Mouse (Mus musculus): ENCODE measurements around the gene Galnt3. TPM values are rescaled to one million over a fixed set of nuclear protein-coding genes. Genes with fewer than 3 reads are reported as not detected.

Galnt3 gene
- polyA plus RNA-seq, 1 experiment from 2014 or later = 0.65 TPM

GRCm38 (mm10) chr2:66101686-66102304, 23.0 kb downstream of the Galnt3 start:
- H3K9me3 ChIP-seq = no peaks in the 10 kb centered on the region
- peaks cover 8% of the 10 kb centered on the region for H3K4me1 ChIP-seq (replicated peaks)
- WGBS = 93% methylated on average over 9 of the region's 9 CpGs
- ATAC-seq (ENCODE audit: low FRiP score, low read depth) = no peak
- H3K4me2 ChIP-seq = no peak overlapping the region
- H3K36me3 ChIP-seq = no peaks in the 10 kb centered on the region
- H3K4me3 ChIP-seq = no peak overlapping the region
- H3K27me3 ChIP-seq = no peaks in the 10 kb centered on the region
- H3K9ac ChIP-seq = no peak overlapping the region
- H3K27ac ChIP-seq (replicated peaks) = no peak overlapping the region

GRCm38 (mm10) chr2:66100671-66101351, 24.0 kb downstream of the Galnt3 start:
- no peak for ATAC-seq (ENCODE audit: low FRiP score, low read depth)
- Histone ChIP-seq H3K27ac (replicated peaks) (no peak overlapping the region), H3K27me3 (no peaks in the 10 kb centered on the region), H3K9ac (no peak overlapping the region), H3K9me3 (no peaks in the 10 kb centered on the region), H3K4me2 (0 out of 2 replicates have a peak overlapping the region, but pooled peaks have one; percentile 3), H3K36me3 (no peaks in the 10 kb centered on the region), H3K4me1 (replicated peaks) (peaks cover 8% of the 10 kb centered on the region), H3K4me3 (no peak overlapping the region)
- 43% methylated on average over 17 of the region's 17 CpGs for WGBS

GRCm38 (mm10) chr2:66100239-66100638, 24.6 kb downstream of the Galnt3 start:
- Histone ChIP-seq H3K9ac (no peak overlapping the region), H3K27ac (replicated peaks) (no peak overlapping the region), H3K9me3 (no peaks in the 10 kb centered on the region), H3K4me3 (no peak overlapping the region), H3K27me3 (no peaks in the 10 kb centered on the region), H3K4me2 (0 out of 2 replicates have a peak overlapping the region, but pooled peaks have one; percentile 3), H3K36me3 (no peaks in the 10 kb centered on the region), H3K4me1 (replicated peaks) (peaks cover 8% of the 10 kb centered on the region)
- ATAC-seq (ENCODE audit: low FRiP score, low read depth) = no peak
- 61% methylated on average over 7 of the region's 7 CpGs for WGBS

GRCm38 (mm10) chr2:66094622-66095181, 30.1 kb downstream of the Galnt3 start:
- H3K9me3 ChIP-seq = no peaks in the 10 kb centered on the region
- peaks cover 5% of the 10 kb centered on the region for H3K4me1 ChIP-seq (replicated peaks)
- H3K36me3 ChIP-seq = no peaks in the 10 kb centered on the region
- WGBS = 67% methylated on average over 4 of the region's 4 CpGs
- no peak overlapping the region for H3K27ac ChIP-seq (replicated peaks)
- H3K9ac ChIP-seq = no peak overlapping the region
- H3K4me2 ChIP-seq = no peak overlapping the region
- ATAC-seq (ENCODE audit: low FRiP score, low read depth) = no peak
- no peak overlapping the region for H3K4me3 ChIP-seq
- no peaks in the 10 kb centered on the region for H3K27me3 ChIP-seq

- no peak for ATAC-seq (ENCODE audit: low FRiP score, low read depth)
- no peak overlapping the region for H3K4me2 ChIP-seq
- H3K4me1 ChIP-seq (replicated peaks) = no peaks in the 10 kb centered on the region
These were observed 33.5 kb downstream of the Galnt3 start for GRCm38 (mm10) chr2:66091296-66091695.

GRCm38 (mm10) chr2:66081876-66082275, 42.9 kb downstream of the Galnt3 start:
- no peak overlapping the region for H3K4me3 ChIP-seq
- ATAC-seq (ENCODE audit: low FRiP score, low read depth) = no peak
- no peaks in the 10 kb centered on the region for H3K4me1 ChIP-seq (replicated peaks)
- no peaks in the 10 kb centered on the region for H3K9me3 ChIP-seq
- H3K27me3 ChIP-seq = no peaks in the 10 kb centered on the region
- 63% methylated on average over 4 of the region's 4 CpGs for WGBS
- H3K36me3 ChIP-seq = no peaks in the 10 kb centered on the region
- no peak overlapping the region for H3K27ac ChIP-seq (replicated peaks)
- H3K4me2 ChIP-seq = no peak overlapping the region
- H3K9ac ChIP-seq = no peak overlapping the region

More at GRCm38 (mm10) chr2:66091296-66091695, 33.5 kb downstream of the Galnt3 start:
- H3K27me3 ChIP-seq = no peaks in the 10 kb centered on the region
- H3K9me3 ChIP-seq = no peaks in the 10 kb centered on the region
- no peak overlapping the region for H3K27ac ChIP-seq (replicated peaks)
- no peak overlapping the region for H3K9ac ChIP-seq
- H3K4me3 ChIP-seq = no peak overlapping the region
- WGBS = 46% methylated on average over 5 of the region's 5 CpGs
- H3K36me3 ChIP-seq = no peaks in the 10 kb centered on the region

- no peak for ATAC-seq (ENCODE audit: low FRiP score, low read depth)
- no peaks in the 10 kb centered on the region for H3K36me3 ChIP-seq
- no peak overlapping the region for H3K27ac ChIP-seq (replicated peaks)
- H3K9me3 ChIP-seq = no peaks in the 10 kb centered on the region
- no peak overlapping the region for H3K9ac ChIP-seq
- 97% methylated on average over 2 of the region's 2 CpGs for WGBS
- H3K4me3 ChIP-seq = no peak overlapping the region
- H3K4me2 ChIP-seq = no peak overlapping the region
- no peaks in the 10 kb centered on the region for H3K4me1 ChIP-seq (replicated peaks)
- no peaks in the 10 kb centered on the region for H3K27me3 ChIP-seq
These were observed 44.1 kb downstream of the Galnt3 start for GRCm38 (mm10) chr2:66080731-66081130.

- Histone ChIP-seq H3K9ac (no peak overlapping the region), H3K4me1 (replicated peaks) (no peaks in the 10 kb centered on the region), H3K36me3 (no peaks in the 10 kb centered on the region), H3K9me3 (no peaks in the 10 kb centered on the region), H3K4me3 (no peak overlapping the region), H3K4me2 (no peak overlapping the region), H3K27me3 (no peaks in the 10 kb centered on the region), H3K27ac (replicated peaks) (no peak overlapping the region)
- 31% methylated on average over 6 of the region's 6 CpGs for WGBS
- no peak for ATAC-seq (ENCODE audit: low FRiP score, low read depth)
These were observed 55.3 kb downstream of the Galnt3 start for GRCm38 (mm10) chr2:66069454-66069853.

- no peak overlapping the region for H3K9ac ChIP-seq
- H3K27me3 ChIP-seq = no peaks in the 10 kb centered on the region
- no peak overlapping the region for H3K4me3 ChIP-seq
- H3K36me3 ChIP-seq = no peaks in the 10 kb centered on the region
- H3K9me3 ChIP-seq = no peaks in the 10 kb centered on the region
- H3K27ac ChIP-seq (replicated peaks) = no peak overlapping the region
- no peak overlapping the region for H3K4me2 ChIP-seq
- no peaks in the 10 kb centered on the region for H3K4me1 ChIP-seq (replicated peaks)
- WGBS = 93% methylated on average over 10 of the region's 10 CpGs
- ATAC-seq (ENCODE audit: low FRiP score, low read depth) = no peak
These were observed 61.5 kb downstream of the Galnt3 start for GRCm38 (mm10) chr2:66063291-66063690.

GRCm38 (mm10) chr2:66044405-66045089, 80.2 kb downstream of the Galnt3 start:
- Histone ChIP-seq H3K9ac (no peak overlapping the region), H3K27ac (replicated peaks) (peak overlapping the region; percentile 61), H3K36me3 (no peaks in the 10 kb centered on the region), H3K9me3 (no peaks in the 10 kb centered on the region), H3K4me1 (replicated peaks) (peaks cover 27% of the 10 kb centered on the region), H3K4me3 (no peak overlapping the region), H3K4me2 (peak overlapping the region; percentile 35), H3K27me3 (no peaks in the 10 kb centered on the region)
- WGBS = 77% methylated on average over 12 of the region's 12 CpGs
- no peak for ATAC-seq (ENCODE audit: low FRiP score, low read depth)

GRCm38 (mm10) chr2:66043441-66044404, 81.1 kb downstream of the Galnt3 start:
- H3K9ac ChIP-seq = no peak overlapping the region
- H3K36me3 ChIP-seq = no peaks in the 10 kb centered on the region
- peak overlapping the region; percentile 35 for H3K4me2 ChIP-seq
- H3K4me1 ChIP-seq (replicated peaks) = peaks cover 27% of the 10 kb centered on the region
- no peaks in the 10 kb centered on the region for H3K27me3 ChIP-seq
- ATAC-seq (ENCODE audit: low FRiP score, low read depth) = peak; percentile 88
- WGBS = 20% methylated on average over 17 of the region's 17 CpGs
- no peaks in the 10 kb centered on the region for H3K9me3 ChIP-seq
- H3K27ac ChIP-seq (replicated peaks) = peak overlapping the region; percentile 61
- no peak overlapping the region for H3K4me3 ChIP-seq

All from hindbrain, embryonic 15.5 days (tissue).